Mouse (Mus musculus) liver, embryonic 14.5 days (tissue): ENCODE measurements around the gene Clmp. TPM values are rescaled to one million over a fixed set of nuclear protein-coding genes. Genes with fewer than 3 reads are reported as not detected.
A peak's percentile ranks its signal among the peaks of the same experiment; 100 is the strongest.

Experiments
- ATAC-seq: fragments of 200-750 bp; cut with Nextera tagmentation; 2 replicates; pipeline ENCODE4 v1.8.0; 2017; ENCODE audit warnings: moderate number of reproducible peaks, mild to moderate bottlenecking, moderate library complexity; ENCODE audit not compliant: insufficient read depth
- DNase-seq, 3 experiments: peaks; one replicate each; pipeline ENCODE4 v3.0.0-alpha.2; 2012 to 2013; ENCODE audit warnings: low read depth in 3 of 3, low spot score in 3 of 3
- H3K27ac ChIP-seq: fragments of 300-500 bp; sonication (generic); 2 replicates; pipeline ENCODE4 v1.5.1; 2014; ENCODE audit warnings: moderate library complexity, mild to moderate bottlenecking, control low read depth, inconsistent platforms
- H3K27me3 ChIP-seq: fragments of 300-500 bp; sonication (generic); 2 replicates; pipeline ENCODE4 v1.6.1; 2014; ENCODE audit warnings: mild to moderate bottlenecking, low read length, moderate library complexity; ENCODE audit not compliant: control insufficient read depth, insufficient read depth
- H3K36me3 ChIP-seq: fragments of 300-500 bp; sonication (generic); replicated peaks from 2 replicates; pipeline ENCODE4 v1.6.1; 2014; ENCODE audit warnings: low read depth; ENCODE audit not compliant: control insufficient read depth, insufficient read depth
- H3K4me1 ChIP-seq, 2 experiments: fragments of 200-500 bp in 1 of 2; fragments of 300-500 bp in 1 of 2; sonication (generic) in 1 of 2; replicated peaks; 2 replicates each; pipeline ENCODE4 v1.6.1; 2012 to 2014; ENCODE audit warnings: antibody characterized with exemption in 1 of 2, inconsistent platforms in 1 of 2, low read length in 1 of 2; ENCODE audit not compliant: control insufficient read depth in 2 of 2, insufficient read depth in 2 of 2
- H3K4me2 ChIP-seq: fragments of 300-500 bp; sonication (generic); 2 replicates; pipeline ENCODE4 v1.6.1; 2014; ENCODE audit warnings: low read depth, mild to moderate bottlenecking, control low read depth, moderate library complexity
- H3K4me3 ChIP-seq, 2 experiments: fragments of 200-500 bp in 1 of 2; fragments of 300-500 bp in 1 of 2; sonication (generic) in 1 of 2; 2 replicates each; pipeline ENCODE4 v1.5.1; 2012 to 2014; ENCODE audit warnings: low read depth in 2 of 2, low read length in 2 of 2, mild to moderate bottlenecking in 2 of 2, control low read depth in 1 of 2, inconsistent platforms in 1 of 2, moderate library complexity in 1 of 2; ENCODE audit not compliant: insufficient read depth in 1 of 2
- H3K9ac ChIP-seq: fragments of 300-500 bp; sonication (generic); replicated peaks from 2 replicates; pipeline ENCODE4 v1.6.1; 2014; ENCODE audit warnings: mild to moderate bottlenecking, control low read depth, moderate library complexity
- H3K9me3 ChIP-seq: fragments of 300-500 bp; sonication (generic); 2 replicates; pipeline ENCODE4 v1.6.1; 2016; ENCODE audit warnings: low read length, mixed read lengths; ENCODE audit not compliant: control insufficient read depth
- CTCF ChIP-seq: IDR thresholded peaks from 2 replicates; pipeline ENCODE4 v1.5.1; 2016; ENCODE audit warnings: antibody characterized with exemption, low read depth, control low read depth
- EP300 ChIP-seq: IDR thresholded peaks from 2 replicates; pipeline ENCODE4 v1.6.1; 2016; ENCODE audit warnings: antibody characterized with exemption, low read depth
- WGBS: fragments of 180-500 bp; shearing (Covaris S2); extraction: QIAGEN DNeasy Blood & Tissue Kit; methylation state at CpG from one replicate; pipeline ENCODE4 v1.1.7; 2014; ENCODE audit not compliant: insufficient replicate concordance; 5-methylcytosine and 5-hydroxymethylcytosine counted together
- polyA plus RNA-seq, 2 experiments: library from polyadenylated mRNA; depleted of rRNA in 1 of 2; stranded (reverse) in 1 of 2; unstranded in 1 of 2; fragments of >200 nt; fragmentation: Nextera tagmentation in 1 of 2; extraction: Ambion mirVana in 1 of 2; gene quantifications; 2 replicates each; pipeline versions ENCODE4 v1.2.1 to v1.2.3; 2012 to 2014

Gene Clmp
- polyA plus RNA-seq, 2 experiments, result 0.55 to 0.59 TPM

GRCm38 (mm10) chr9:40743525-40744034 lies 57.8 kb downstream of the Clmp start:
- no peaks in the 10 kb centered on the region for H3K27me3 ChIP-seq
- no peak overlapping the region for H3K27ac ChIP-seq
- TF ChIP-seq EP300 (no peak), CTCF (no peak)
- no peak overlapping the region for H3K4me2 ChIP-seq
- peaks cover 0 to 12% of the 10 kb centered on the region in 2 experiments; a peak in 2 of 4 replicates for H3K4me1 ChIP-seq
- H3K9me3 ChIP-seq, result no peaks in the 10 kb centered on the region
- H3K9ac ChIP-seq, result no peak overlapping the region
- ATAC-seq, result no peak
- no peak for DNase-seq
- no peak overlapping the region for H3K4me3 ChIP-seq
- no peaks in the 10 kb centered on the region for H3K36me3 ChIP-seq
- WGBS, result 25% methylated on average over 7 of the region's 7 CpGs

GRCm38 (mm10) chr9:40744233-40744632 lies 58.5 kb downstream of the Clmp start:
- H3K4me3 ChIP-seq, result no peak overlapping the region
- TF ChIP-seq CTCF, result no peak
- no peak for TF ChIP-seq EP300
- ATAC-seq, result peak; percentile 41; the same call in 1 of the 2 replicates

GRCm38 (mm10) chr9:40746796-40747195 lies 61.0 kb downstream of the Clmp start:
- TF ChIP-seq CTCF (no peak), EP300 (no peak)
- no peak for DNase-seq
- no peaks in the 10 kb centered on the region for H3K36me3 ChIP-seq
- no peak overlapping the region for H3K27ac ChIP-seq
- no peak overlapping the region for H3K9ac ChIP-seq
- no peak overlapping the region for H3K4me3 ChIP-seq
- no peak for ATAC-seq
- H3K9me3 ChIP-seq, result no peaks in the 10 kb centered on the region
- peaks cover 0 to 12% of the 10 kb centered on the region in 2 experiments; a peak in 2 of 4 replicates for H3K4me1 ChIP-seq
- H3K4me2 ChIP-seq, result no peak overlapping the region
- no peaks in the 10 kb centered on the region for H3K27me3 ChIP-seq
- WGBS, result 58% methylated on average over 9 of the region's 9 CpGs

More at GRCm38 (mm10) chr9:40744233-40744632, 58.5 kb downstream of the Clmp start:
- H3K9me3 ChIP-seq, result no peaks in the 10 kb centered on the region
- no peaks in the 10 kb centered on the region for H3K27me3 ChIP-seq
- H3K4me1 ChIP-seq, result peaks cover 0 to 12% of the 10 kb centered on the region in 2 experiments; a peak in 2 of 4 replicates
- H3K9ac ChIP-seq, result no peak overlapping the region
- H3K4me2 ChIP-seq, result no peak overlapping the region
- no peaks in the 10 kb centered on the region for H3K36me3 ChIP-seq
- no peak overlapping the region for H3K27ac ChIP-seq
- 37% methylated on average over 3 of the region's 3 CpGs for WGBS
- no peak for DNase-seq

- H3K27me3 ChIP-seq, result no peaks in the 10 kb centered on the region
- no peak overlapping the region for H3K9ac ChIP-seq
- no peak overlapping the region for H3K4me3 ChIP-seq
- H3K27ac ChIP-seq, result no peak overlapping the region
- H3K36me3 ChIP-seq, result no peaks in the 10 kb centered on the region
- H3K9me3 ChIP-seq, result no peaks in the 10 kb centered on the region
- DNase-seq (no peak), ATAC-seq (no peak)
- H3K4me1 ChIP-seq, result peaks cover 0 to 12% of the 10 kb centered on the region in 2 experiments; a peak in 2 of 4 replicates
- no peak for TF ChIP-seq CTCF
- WGBS, result 61% methylated on average over 9 of the region's 9 CpGs
- H3K4me2 ChIP-seq, result no peak overlapping the region
Observed at GRCm38 (mm10) chr9:40747249-40747648, 61.5 kb downstream of the Clmp start.

GRCm38 (mm10) chr9:40749832-40750620 lies 64.3 kb downstream of the Clmp start:
- peak; percentile 36; the same call in 1 of the 2 replicates for TF ChIP-seq CTCF
- no peak for TF ChIP-seq EP300
- peak in 1 of 3 experiments; percentile 28 for DNase-seq
- H3K4me2 ChIP-seq, result no peak overlapping the region
- ATAC-seq, result no peak
- H3K9me3 ChIP-seq, result no peaks in the 10 kb centered on the region
- no peaks in the 10 kb centered on the region for H3K36me3 ChIP-seq
- no peaks in the 10 kb centered on the region for H3K27me3 ChIP-seq
- no peak overlapping the region for H3K4me3 ChIP-seq
- no peak overlapping the region for H3K27ac ChIP-seq
- H3K9ac ChIP-seq, result no peak overlapping the region
- H3K4me1 ChIP-seq, result no peaks in the 10 kb centered on the region
- 65% methylated on average over 8 of the region's 8 CpGs for WGBS
